Mouse (Mus musculus) limb, embryonic 14.5 days (tissue): ENCODE results near the gene Dbnl. TPM values are rescaled to one million over a fixed set of nuclear protein-coding genes. Genes with fewer than 3 reads are reported as not detected.

Experiments used
- ATAC-seq: fragments of 200-750 bp; cut with Nextera tagmentation; 2 replicates; pipeline ENCODE4 v1.8.0; 2017; ENCODE audit warnings: low read depth, moderate number of reproducible peaks, moderate TSS enrichment; ENCODE audit not compliant: low FRiP score
- DNase-seq: peaks from one replicate; pipeline ENCODE4 v3.0.0-alpha.2; 2015; ENCODE audit warnings: low spot score
- H3K27ac ChIP-seq: fragments of 300-500 bp; sonication (generic); replicated peaks from 2 replicates; pipeline ENCODE4 v1.5.1; 2014; ENCODE audit warnings: low read depth, mild to moderate bottlenecking, low read length, moderate library complexity, mixed read lengths
- H3K27me3 ChIP-seq: fragments of 300-500 bp; sonication (generic); 2 replicates; pipeline ENCODE4 v1.6.1; 2014; ENCODE audit warnings: low read length, mixed read lengths; ENCODE audit not compliant: control insufficient read depth, insufficient read depth
- H3K36me3 ChIP-seq: fragments of 300-500 bp; sonication (generic); 2 replicates; pipeline ENCODE4 v1.6.1; 2014; ENCODE audit warnings: mild to moderate bottlenecking, low read length, moderate library complexity, mixed read lengths; ENCODE audit not compliant: control insufficient read depth, insufficient read depth
- H3K4me1 ChIP-seq: fragments of 300-500 bp; sonication (generic); 2 replicates; pipeline ENCODE4 v1.6.1; 2014; ENCODE audit warnings: antibody characterized with exemption, low read length, mixed read lengths; ENCODE audit not compliant: control insufficient read depth, insufficient read depth
- H3K4me2 ChIP-seq: fragments of 300-500 bp; sonication (generic); replicated peaks from 2 replicates; pipeline ENCODE4 v1.6.1; 2014; ENCODE audit warnings: low read depth, mild to moderate bottlenecking, low read length, moderate library complexity; ENCODE audit not compliant: severe bottlenecking
- H3K4me3 ChIP-seq: fragments of 300-500 bp; sonication (generic); replicated peaks from 2 replicates; pipeline ENCODE4 v1.5.1; 2014; ENCODE audit warnings: low read length
- H3K9ac ChIP-seq: fragments of 300-500 bp; sonication (generic); 2 replicates; pipeline ENCODE4 v1.6.1; 2014; ENCODE audit warnings: mild to moderate bottlenecking, low read depth, low read length, moderate library complexity; ENCODE audit not compliant: severe bottlenecking
- H3K9me3 ChIP-seq: fragments of 300-500 bp; sonication (generic); 2 replicates; pipeline ENCODE4 v1.6.1; 2016; ENCODE audit warnings: low read length; ENCODE audit not compliant: control insufficient read depth
- POLR2A ChIP-seq: fragments of 200-500 bp; IDR thresholded peaks from 2 replicates; pipeline ENCODE4 v1.8.0; 2012; ENCODE audit warnings: inconsistent platforms, mild to moderate bottlenecking, moderate library complexity, borderline replicate concordance; ENCODE audit not compliant: insufficient read depth, insufficient read length; ENCODE audit errors: extremely low read depth
- WGBS: fragments of 180-500 bp; shearing (Covaris S2); extraction: QIAGEN DNeasy Blood & Tissue Kit; methylation state at CpG from one replicate; pipeline ENCODE4 v1.1.7; 2014; 5-methylcytosine and 5-hydroxymethylcytosine counted together
- polyA plus RNA-seq, 2 experiments: library from polyadenylated mRNA; depleted of rRNA in 1 of 2; stranded (reverse) in 1 of 2; unstranded in 1 of 2; fragments of >200 nt; fragmentation: Nextera tagmentation in 1 of 2; extraction: Ambion mirVana in 1 of 2; gene quantifications; 2 replicates each; pipeline versions ENCODE4 v1.2.1 to v1.2.3; 2012 to 2014

Dbnl gene
- polyA plus RNA-seq, 2 experiments: 89.9 to 107 TPM

DNA sequence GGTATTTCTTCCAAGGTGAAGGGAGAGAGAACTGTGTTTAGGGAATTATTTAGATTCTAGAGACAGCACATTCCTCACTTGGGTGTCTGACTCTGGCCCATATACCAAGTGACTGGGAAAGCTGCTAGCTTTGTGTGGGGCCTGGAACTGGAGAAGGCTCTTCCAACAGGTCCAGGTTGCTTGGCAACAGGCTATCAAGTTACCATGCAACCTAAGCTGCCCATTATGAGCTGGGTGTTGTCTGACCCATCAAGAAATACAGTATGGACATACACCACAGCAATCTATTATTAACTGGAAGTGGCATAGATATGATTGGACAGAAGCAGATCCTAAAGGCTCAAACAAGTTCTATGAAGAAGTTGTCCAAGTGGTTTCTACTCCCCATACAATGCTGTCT is 37.1 kb downstream of the Dbnl start:
- TF ChIP-seq POLR2A: no peak
- ATAC-seq (no peak), DNase-seq (no peak)
- Histone ChIP-seq H3K9ac (no peak overlapping the region), H3K27ac (no peak overlapping the region), H3K36me3 (peaks cover 22% of the 10 kb centered on the region), H3K9me3 (no peaks in the 10 kb centered on the region), H3K27me3 (no peaks in the 10 kb centered on the region), H3K4me1 (no peaks in the 10 kb centered on the region), H3K4me3 (no peak overlapping the region), H3K4me2 (no peak overlapping the region)

DNA sequence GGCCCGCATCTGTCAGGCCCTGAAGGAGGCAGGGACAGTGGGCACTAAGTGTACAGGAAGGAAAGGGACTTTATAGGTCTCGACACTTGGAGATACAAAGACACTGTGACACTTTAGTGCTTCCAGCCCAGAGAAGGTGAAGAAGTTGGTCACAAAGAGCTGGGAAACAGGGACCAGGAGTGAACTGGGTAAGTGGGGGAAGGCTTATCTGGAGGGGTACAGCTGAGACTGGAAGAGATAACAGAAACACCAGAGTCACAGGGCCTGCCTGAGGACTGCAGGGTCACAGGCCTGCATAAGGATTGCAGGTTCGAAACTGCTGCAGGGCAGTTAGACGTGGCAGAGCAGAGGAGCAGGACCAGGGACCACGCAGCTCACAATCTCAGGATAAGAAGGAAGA is 39.6 kb downstream of the Dbnl start:
- Histone ChIP-seq H3K4me3 (no peak overlapping the region), H3K4me1 (no peaks in the 10 kb centered on the region), H3K4me2 (no peak overlapping the region), H3K9me3 (no peaks in the 10 kb centered on the region), H3K27ac (no peak overlapping the region), H3K9ac (no peak overlapping the region), H3K27me3 (no peaks in the 10 kb centered on the region), H3K36me3 (peaks cover 42% of the 10 kb centered on the region)
- DNase-seq (no peak), ATAC-seq (no peak)
- 93% methylated on average over 5 of the region's 5 CpGs for WGBS
- TF ChIP-seq POLR2A: no peak

- ATAC-seq: no peak
- no peak for DNase-seq
- H3K9ac ChIP-seq: no peak overlapping the region
- H3K4me3 ChIP-seq: no peak overlapping the region
- TF ChIP-seq POLR2A: no peak
- no peaks in the 10 kb centered on the region for H3K4me1 ChIP-seq
- no peaks in the 10 kb centered on the region for H3K27me3 ChIP-seq
- no peak overlapping the region for H3K27ac ChIP-seq
- peaks cover 46% of the 10 kb centered on the region for H3K36me3 ChIP-seq
- 80% methylated on average over 11 of the region's 11 CpGs for WGBS
- H3K4me2 ChIP-seq: no peak overlapping the region
- H3K9me3 ChIP-seq: no peaks in the 10 kb centered on the region
Observed at GRCm38 (mm10) chr11:5828509-5829191, 40.4 kb downstream of the Dbnl start.

DNA sequence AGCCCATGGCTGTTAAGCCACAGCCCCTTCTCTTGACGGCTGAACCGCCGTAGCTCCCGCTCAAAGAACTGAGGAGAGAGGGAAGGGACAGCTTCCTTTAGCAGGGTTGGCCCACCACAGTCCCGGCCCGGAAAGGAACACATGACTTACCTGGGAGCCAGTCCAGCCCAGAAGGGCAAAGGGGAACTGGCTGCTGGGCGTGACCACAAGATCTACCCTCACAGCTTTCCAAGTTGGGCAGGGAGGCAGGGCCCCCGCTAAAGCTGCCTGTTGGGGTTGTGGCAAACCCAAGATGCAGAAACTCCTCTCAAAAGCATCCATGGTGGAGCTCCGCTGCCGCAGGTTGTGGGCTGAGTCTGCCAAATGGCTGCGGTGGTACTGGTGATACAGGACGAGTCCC is 41.0 kb downstream of the Dbnl start:
- ATAC-seq (no peak), DNase-seq (no peak)
- Histone ChIP-seq H3K4me1 (no peaks in the 10 kb centered on the region), H3K4me2 (no peak overlapping the region), H3K27me3 (no peaks in the 10 kb centered on the region), H3K4me3 (no peak overlapping the region), H3K9ac (no peak overlapping the region), H3K9me3 (no peaks in the 10 kb centered on the region), H3K27ac (no peak overlapping the region), H3K36me3 (peaks cover 52% of the 10 kb centered on the region)
- WGBS: 88% methylated on average over 12 of the region's 12 CpGs
- TF ChIP-seq POLR2A: no peak

DNA sequence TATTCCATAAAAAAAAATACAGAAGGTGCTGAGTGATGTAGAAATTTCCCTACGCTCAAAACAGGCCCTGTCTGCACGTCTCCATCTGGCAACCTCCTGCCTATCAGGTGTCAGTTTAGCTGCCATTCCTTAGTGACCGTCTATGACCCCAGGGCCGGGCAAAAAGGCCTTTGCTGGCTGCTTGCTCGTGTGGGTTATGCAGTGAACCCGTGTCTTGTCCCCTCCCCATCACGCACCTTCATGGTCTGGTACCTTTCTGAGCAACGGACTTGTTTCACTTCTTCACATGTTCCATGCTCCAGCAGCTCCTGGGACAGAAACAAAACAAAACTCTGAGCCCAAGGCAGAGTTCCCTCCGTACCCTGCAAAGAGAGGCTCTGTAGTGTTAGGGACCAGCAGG is 46.2 kb downstream of the Dbnl start:
- Histone ChIP-seq H3K4me2 (no peak overlapping the region), H3K9me3 (no peaks in the 10 kb centered on the region), H3K4me3 (no peak overlapping the region), H3K9ac (no peak overlapping the region), H3K36me3 (peaks cover 38% of the 10 kb centered on the region), H3K27me3 (no peaks in the 10 kb centered on the region), H3K27ac (no peak overlapping the region), H3K4me1 (no peaks in the 10 kb centered on the region; the same call in 1 of the 2 replicates)
- DNase-seq: no peak
- 79% methylated on average over 9 of the region's 9 CpGs for WGBS
- TF ChIP-seq POLR2A: no peak
- no peak for ATAC-seq

DNA sequence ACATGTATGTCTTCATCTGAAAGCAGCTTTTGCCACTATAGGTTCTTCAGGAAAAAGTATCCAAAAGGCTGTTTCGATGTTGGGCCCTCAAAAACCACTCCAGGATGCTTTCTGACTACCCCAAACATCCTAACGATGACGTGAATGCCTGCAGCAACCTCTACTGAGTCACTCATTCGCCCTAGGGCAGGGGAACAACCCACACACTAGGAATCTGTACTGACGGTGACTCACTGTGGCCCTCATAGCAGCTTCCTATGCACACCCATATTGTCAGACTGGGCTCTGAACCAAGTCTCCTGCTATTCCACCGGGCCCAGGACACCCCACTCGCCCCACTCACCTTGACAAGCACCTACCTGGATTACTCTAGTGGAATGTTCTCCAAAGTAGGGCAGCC is 46.8 kb downstream of the Dbnl start:
- no peak for TF ChIP-seq POLR2A
- Histone ChIP-seq H3K9ac (no peak overlapping the region), H3K27me3 (no peaks in the 10 kb centered on the region), H3K4me3 (no peak overlapping the region), H3K9me3 (no peaks in the 10 kb centered on the region), H3K4me2 (no peak overlapping the region), H3K27ac (no peak overlapping the region), H3K4me1 (peaks cover 3% of the 10 kb centered on the region; the same call in 1 of the 2 replicates), H3K36me3 (peaks cover 36% of the 10 kb centered on the region)
- ATAC-seq: no peak
- no peak for DNase-seq
- WGBS: 86% methylated on average over 7 of the region's 7 CpGs
